Mouse (Mus musculus): ENCODE data around the gene D3Ertd254e.
"Not testable (repeated sequence)": the region's sequence is repeated elsewhere in the genome, so short reads cannot be mapped to it uniquely, and the experiment has no call there.

D3Ertd254e gene

GRCm38 (mm10) chr3:36150934-36151686, at the start of gene D3Ertd254e:
D3Ertd254e (plus strand) TSS chr3:36151017.
- DNase-seq (ENCODE audit: inconsistent ontology term): peak; percentile 93

GRCm38 (mm10) chr3:36116076-36116475, 34.7 kb upstream of the D3Ertd254e start:
- DNase-seq (ENCODE audit: inconsistent ontology term): peak; percentile 64

- no peak for DNase-seq (ENCODE audit: inconsistent ontology term)
Observed at GRCm38 (mm10) chr3:36119684-36120548, 30.9 kb upstream of the D3Ertd254e start.

GRCm38 (mm10) chr3:36126176-36126575, 24.6 kb upstream of the D3Ertd254e start:
- DNase-seq (ENCODE audit: inconsistent ontology term): not testable (repeated sequence)

GRCm38 (mm10) chr3:36136152-36136551, 14.7 kb upstream of the D3Ertd254e start:
- no peak for DNase-seq (ENCODE audit: inconsistent ontology term)

- DNase-seq (ENCODE audit: inconsistent ontology term): peak; percentile 38
Observed at GRCm38 (mm10) chr3:36137560-36137959, 13.3 kb upstream of the D3Ertd254e start.

- peak; percentile 49 for DNase-seq (ENCODE audit: inconsistent ontology term)
Observed at GRCm38 (mm10) chr3:36138171-36138660, 12.6 kb upstream of the D3Ertd254e start.

GRCm38 (mm10) chr3:36138996-36139395, 11.8 kb upstream of the D3Ertd254e start:
- DNase-seq (ENCODE audit: inconsistent ontology term): no peak

GRCm38 (mm10) chr3:36150537-36150933, 282 bp upstream of the D3Ertd254e start:
- no peak for DNase-seq (ENCODE audit: inconsistent ontology term)

GRCm38 (mm10) chr3:36155268-36155667, 4.5 kb downstream of the D3Ertd254e start:
- peak; percentile 19 for DNase-seq (ENCODE audit: inconsistent ontology term)

- no peak for DNase-seq (ENCODE audit: inconsistent ontology term)
Observed at GRCm38 (mm10) chr3:36170670-36171210, 19.9 kb downstream of the D3Ertd254e start.

GRCm38 (mm10) chr3:36171348-36171747, 20.5 kb downstream of the D3Ertd254e start:
- DNase-seq (ENCODE audit: inconsistent ontology term): peak; percentile 52

- no peak for DNase-seq (ENCODE audit: inconsistent ontology term)
Observed at GRCm38 (mm10) chr3:36173761-36174160, 22.9 kb downstream of the D3Ertd254e start.

GRCm38 (mm10) chr3:36181519-36181918, 30.7 kb downstream of the D3Ertd254e start:
- DNase-seq (ENCODE audit: inconsistent ontology term): peak; percentile 30

GRCm38 (mm10) chr3:36186510-36186909, 35.7 kb downstream of the D3Ertd254e start:
- DNase-seq (ENCODE audit: inconsistent ontology term): no peak

GRCm38 (mm10) chr3:36189243-36189642, 38.4 kb downstream of the D3Ertd254e start:
- DNase-seq (ENCODE audit: inconsistent ontology term): peak; percentile 63

GRCm38 (mm10) chr3:36201098-36201497, 50.3 kb downstream of the D3Ertd254e start:
- peak; percentile 94 for DNase-seq (ENCODE audit: inconsistent ontology term)

GRCm38 (mm10) chr3:36202932-36203331, 52.1 kb downstream of the D3Ertd254e start:
- DNase-seq (ENCODE audit: inconsistent ontology term): peak; percentile 88

- no peak for DNase-seq (ENCODE audit: inconsistent ontology term)
Observed at GRCm38 (mm10) chr3:36207520-36208264, 56.9 kb downstream of the D3Ertd254e start.

- DNase-seq (ENCODE audit: inconsistent ontology term): no peak
Observed at GRCm38 (mm10) chr3:36209776-36210555, 59.1 kb downstream of the D3Ertd254e start.

GRCm38 (mm10) chr3:36210939-36211338, 60.1 kb downstream of the D3Ertd254e start:
- DNase-seq (ENCODE audit: inconsistent ontology term): no peak

Data from Muller cell, postnatal 12 days (primary cell).